Mouse (Mus musculus) kidney, adult 18-20 months (tissue): ENCODE measurements around the gene Tsen2.
A peak's percentile ranks its signal among the peaks of the same experiment; 100 is the strongest.

ENCODE experiments used
- DNase-seq: peaks from one replicate; pipeline ENCODE4 v3.0.0; 2021

Gene Tsen2

DNA sequence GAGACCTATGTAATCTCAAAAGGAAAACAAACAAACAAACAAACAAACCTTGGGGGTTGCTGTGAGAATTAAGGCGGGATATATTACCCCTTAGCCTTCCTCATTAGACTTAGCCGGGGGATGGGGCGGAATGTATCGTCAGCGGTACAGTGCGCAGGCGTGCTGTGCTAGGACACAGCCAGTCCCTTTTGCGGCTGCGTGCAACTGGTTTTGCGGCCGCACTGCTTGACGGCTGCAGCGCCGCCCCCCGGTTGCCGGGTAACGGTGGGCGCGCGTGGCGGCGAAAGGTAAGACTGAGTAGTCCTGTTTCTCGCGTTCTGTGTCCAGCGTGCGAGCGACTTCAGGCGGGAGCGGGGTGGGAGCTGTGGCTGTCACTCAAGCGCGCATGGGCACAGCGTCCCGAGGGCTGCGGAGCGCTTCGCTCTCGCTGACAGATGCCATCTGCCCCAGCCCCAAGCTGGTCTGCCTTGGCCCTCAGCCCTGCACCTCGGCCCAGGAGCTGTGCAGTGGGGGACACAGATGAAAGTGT, at the start of gene Tsen2:
TSS of gene Tsen2 (plus strand) at position 223 of the 529 bp plus-strand sequence.
- peak; percentile 98 for DNase-seq

- DNase-seq, result no peak
These were observed 44.9 kb upstream of the Tsen2 start for GRCm38 (mm10) chr6:115499540-115499939.

GRCm38 (mm10) chr6:115500234-115500633, 44.2 kb upstream of the Tsen2 start:
- no peak for DNase-seq

- DNase-seq, result no peak
These were observed 43.3 kb upstream of the Tsen2 start for GRCm38 (mm10) chr6:115501131-115501530.

DNA sequence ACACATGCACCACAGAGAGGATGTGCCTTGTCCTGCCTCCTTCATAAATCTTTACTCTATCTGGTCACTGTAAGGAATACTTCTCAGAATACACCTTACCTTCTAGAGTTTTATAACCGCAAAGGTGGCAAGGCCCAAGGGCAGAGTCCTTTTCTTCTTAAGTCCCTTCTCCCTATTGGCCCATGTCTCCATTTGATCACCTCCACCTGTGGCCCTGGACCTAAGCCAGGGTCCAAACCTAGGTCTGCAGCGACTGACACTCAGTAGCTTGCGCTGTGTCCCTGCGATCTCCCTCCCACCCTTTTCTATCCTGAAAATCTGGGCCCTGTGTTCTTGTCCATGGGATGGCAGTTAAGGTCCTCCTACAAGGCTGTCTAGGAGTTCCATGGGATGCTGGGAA, 41.4 kb upstream of the Tsen2 start:
- DNase-seq, result no peak

DNA sequence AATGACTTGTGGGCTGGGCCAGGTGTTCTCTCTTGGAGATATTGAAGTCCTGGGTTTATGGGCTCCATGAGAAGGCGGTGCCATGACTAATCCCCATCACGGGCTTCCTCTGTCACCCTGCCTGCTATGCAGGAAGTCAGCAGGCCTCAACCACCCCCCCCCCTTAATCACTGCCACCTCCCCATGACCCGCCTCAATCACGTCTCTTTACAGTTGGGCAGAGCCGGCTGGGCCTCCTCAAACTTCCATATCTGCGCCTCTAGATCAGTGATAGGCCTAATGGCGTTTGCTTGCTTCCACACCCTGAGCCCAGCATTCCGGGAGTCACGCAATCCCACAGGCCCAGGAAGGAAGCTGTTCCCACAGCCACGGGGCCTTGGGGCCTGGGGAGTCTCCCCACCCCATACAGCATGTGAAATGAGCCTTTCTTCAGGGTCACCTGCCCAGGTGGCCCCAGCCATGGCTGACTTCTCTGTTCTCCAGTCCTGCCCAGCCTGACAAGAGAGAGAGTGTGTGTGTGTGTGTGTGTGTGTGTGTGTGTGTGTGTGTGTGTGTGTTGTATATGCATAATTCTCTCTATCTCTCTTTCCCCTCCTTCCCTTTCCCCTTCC, 40.8 kb upstream of the Tsen2 start:
- DNase-seq, result no peak

DNA sequence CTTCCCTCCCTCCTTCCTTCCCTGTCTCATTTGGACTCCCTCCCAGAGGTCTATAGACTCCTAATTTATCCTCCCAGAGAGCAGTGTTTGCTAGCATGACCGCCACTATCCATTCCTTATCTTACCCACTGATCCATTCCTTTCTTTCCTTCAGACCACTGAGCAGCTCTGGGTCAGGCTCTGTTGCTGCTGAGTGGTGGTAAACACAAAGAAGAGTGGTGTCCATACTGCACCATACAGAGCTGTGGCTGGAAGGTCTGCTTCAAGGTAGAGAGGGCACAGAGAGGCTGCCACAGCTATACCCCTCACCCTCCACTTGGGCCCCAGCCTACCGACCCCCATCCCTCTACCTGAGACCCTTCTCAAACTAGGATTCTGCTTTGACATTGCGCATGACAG, 40.3 kb upstream of the Tsen2 start:
- no peak for DNase-seq

DNA sequence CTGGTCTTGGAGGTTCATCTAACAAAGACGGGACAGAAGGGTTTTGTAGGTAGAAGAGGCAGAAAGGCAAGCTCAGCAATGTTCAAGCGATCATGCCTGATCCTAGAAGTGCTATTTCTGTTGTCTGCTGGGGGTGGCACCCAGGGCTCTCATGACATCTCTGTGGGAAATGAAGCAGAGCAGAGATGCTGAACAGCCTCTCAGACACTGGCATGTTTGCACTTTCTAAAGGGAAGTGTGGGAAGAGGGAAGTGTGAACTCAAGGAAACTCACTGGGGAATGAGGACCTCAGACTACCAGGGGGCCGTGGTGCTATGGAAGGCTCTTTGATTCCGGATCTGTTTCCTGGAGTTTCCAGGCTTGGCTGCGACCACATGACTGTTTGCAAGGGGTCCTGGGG, 39.5 kb upstream of the Tsen2 start:
- no peak for DNase-seq

DNA sequence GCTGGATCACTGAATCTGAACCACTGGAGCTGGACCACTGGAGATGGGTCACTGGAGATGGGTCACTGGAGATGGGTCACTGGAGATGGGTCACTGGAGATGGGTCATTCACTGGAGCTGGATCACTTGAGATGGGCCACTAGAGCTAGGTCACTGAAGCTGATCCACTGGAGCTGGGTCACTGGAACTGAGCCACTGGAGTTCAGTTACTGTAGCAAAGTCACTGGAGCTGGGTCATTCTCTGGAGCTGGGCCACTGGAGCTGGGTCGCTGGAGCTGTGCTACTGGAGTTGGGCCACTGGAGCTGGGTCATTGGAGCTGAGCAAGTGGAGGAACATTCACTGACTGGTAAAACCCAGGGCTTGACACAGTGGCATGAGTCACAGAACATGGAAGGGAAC, 38.0 kb upstream of the Tsen2 start:
- DNase-seq, result no peak

GRCm38 (mm10) chr6:115511447-115511846, 33.0 kb upstream of the Tsen2 start:
- no peak for DNase-seq

- DNase-seq, result no peak
These were observed 31.3 kb upstream of the Tsen2 start for GRCm38 (mm10) chr6:115513207-115513606.

GRCm38 (mm10) chr6:115517904-115518303, 26.6 kb upstream of the Tsen2 start:
- DNase-seq, result no peak

DNA sequence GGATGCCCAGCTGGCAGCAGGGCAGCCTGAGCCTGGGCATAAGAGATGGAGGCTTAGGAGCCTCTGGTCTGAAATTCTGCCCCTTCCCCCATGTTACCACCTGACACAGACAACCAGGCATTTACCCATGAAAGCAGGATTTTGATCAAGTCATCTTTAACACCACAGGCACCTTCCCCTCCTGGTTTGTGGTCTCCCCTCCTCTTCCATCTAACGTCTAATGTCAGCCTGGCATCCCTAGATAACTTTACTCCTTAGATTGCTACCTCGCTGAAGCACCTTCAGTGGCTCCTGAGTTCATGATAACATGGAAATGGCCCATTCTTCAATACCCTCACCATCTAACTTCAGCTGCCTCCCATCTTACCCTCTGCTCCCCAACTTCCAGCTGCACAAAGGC, 26.1 kb upstream of the Tsen2 start:
- no peak for DNase-seq

- no peak for DNase-seq
These were observed 25.2 kb upstream of the Tsen2 start for GRCm38 (mm10) chr6:115519275-115519699.

GRCm38 (mm10) chr6:115521923-115522322, 22.5 kb upstream of the Tsen2 start:
- no peak for DNase-seq

DNA sequence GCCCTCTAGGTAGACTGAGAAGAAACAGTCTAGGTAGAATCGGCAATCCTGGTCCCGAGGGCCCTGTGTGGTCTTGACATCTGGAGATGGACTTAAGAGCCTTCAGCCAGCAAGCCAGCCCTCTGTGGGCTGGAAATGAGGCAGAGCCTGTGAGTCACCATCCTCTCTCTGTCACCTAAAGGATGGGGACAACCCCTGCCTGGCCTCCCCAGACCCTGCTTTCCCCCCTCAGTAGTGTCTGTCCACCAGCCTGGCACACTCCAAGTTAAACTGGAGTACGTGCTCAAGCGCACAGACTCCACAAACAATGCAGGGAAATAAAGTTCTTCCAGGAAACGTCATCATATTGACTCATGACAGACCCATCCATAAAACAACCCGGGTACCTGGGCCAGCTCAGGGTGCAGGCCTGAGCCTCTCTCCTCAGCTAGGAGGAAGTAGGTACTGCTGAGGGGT, 21.7 kb upstream of the Tsen2 start:
- peak; percentile 24 for DNase-seq

DNA sequence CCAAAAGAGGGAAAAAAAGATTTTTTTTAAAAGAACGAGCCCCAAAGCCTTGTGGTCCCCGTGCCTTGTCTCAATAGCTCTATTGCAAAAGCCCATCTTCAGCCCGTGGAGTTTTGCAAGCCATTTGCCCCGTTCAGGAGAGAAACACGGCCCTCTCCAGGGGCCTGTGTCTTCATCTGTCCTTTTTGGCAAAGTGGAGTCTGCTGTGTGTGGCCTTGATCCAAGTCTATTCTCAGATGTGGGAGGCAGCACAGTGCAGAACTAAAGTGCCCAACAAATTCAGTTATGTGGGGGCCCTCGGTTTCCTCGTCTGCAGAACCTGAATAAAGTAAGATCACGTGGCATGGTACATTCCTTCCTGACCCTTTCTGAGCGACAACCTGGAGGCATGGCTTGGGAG, 21.3 kb upstream of the Tsen2 start:
- DNase-seq, result peak; percentile 13

DNA sequence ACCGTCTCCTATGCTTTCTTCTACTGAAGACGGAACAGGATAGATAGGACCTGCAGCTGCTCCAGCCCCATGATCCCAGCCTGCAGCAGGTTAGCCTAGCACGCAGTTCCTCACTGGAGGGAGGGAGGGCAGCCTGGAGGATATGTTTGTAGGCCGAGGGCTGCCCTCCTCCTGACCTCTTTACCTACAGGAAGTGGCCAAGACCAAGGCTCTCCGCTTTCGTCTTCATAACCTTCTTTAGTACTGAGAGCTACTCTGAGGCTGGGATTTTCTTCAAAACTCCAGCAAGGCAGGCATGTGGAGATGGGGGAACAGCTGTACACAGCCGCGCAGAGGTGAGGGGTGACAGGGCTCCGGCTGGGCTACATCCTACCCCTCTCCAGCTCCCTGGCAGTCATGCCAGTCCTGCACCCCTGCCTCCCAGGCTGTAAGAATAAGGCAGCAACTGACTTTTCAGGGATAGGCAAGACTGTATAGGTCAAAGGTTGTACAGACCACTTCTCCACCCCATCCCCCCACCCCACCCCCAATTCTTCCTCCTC, 19.9 kb upstream of the Tsen2 start:
- DNase-seq, result no peak

DNA sequence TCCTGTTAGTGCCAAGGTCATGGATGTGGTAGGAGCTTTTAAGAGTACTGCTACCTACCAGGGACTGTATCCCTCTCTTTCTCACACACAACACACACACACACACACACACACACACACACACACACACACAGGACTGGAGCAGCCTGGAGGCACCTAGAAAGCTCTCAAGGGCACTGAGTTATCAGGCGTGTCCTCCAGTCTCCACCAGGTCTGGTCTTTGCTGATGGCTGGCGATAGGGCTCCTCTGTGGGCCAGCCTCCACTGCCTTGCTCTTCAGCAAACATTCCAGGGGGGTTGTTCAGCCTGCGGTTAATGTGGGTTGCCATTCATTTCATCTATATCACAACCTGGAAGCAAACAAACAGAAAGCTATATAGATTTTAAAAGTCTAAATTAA, 17.0 kb upstream of the Tsen2 start:
- DNase-seq, result no peak

DNA sequence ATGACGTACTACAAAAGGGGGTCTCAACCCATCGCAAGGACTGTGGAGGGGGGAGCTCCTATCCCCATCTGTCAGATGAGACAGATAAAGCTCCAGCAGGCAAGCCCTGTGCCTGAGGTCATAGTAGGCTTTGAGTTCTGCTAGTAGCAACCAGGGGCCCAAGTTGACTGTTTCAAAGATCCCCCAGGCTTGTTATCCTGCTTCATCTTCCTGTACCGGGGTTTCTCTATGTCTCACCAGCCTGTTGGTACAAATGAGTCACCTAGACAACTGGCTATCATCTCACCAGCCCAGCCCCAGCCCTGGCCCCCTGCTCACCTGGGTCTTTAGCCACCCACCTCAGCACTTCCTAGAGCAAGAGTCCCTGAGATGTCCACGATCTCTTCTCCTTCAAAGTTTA, 16.1 kb upstream of the Tsen2 start:
- no peak for DNase-seq

DNA sequence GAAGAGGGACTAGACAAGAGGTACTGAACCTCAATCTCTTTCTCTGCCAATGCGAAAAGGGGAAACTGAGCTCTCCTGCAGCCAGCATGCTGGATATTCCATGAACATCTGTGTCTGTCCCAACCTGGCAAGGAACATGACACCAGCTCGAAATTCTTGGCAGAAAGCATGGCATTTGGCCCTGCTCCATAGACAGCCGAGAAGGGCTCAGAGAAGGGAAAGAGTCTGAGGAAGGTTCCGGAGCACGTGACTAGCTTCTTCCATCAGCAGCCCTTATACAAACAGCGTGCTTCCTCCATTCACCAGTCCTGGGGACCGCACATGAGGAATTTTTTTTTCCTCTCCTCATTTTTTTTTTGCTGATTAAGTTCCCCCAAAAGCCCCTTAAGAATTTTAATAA, 9.8 kb upstream of the Tsen2 start:
- DNase-seq, result peak; percentile 20

DNA sequence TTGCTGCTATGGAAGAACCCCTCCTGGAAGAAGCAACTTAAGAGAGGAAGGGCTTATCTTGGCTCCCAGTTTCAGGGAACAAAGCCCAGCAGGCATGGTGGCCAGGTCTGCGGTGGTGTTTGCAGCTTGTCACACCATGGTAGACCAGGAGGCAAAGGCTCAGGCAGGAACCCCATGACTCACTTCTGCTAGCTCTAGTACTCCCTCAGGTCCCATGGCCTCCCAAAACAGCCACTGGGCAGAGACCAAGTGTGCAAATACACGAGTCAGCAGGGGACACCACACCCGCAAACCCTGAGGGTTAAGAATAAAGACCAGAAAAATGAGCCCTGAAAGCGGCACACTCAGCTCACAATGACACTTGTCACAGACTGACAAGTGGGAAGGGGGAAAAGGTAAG, 8.3 kb upstream of the Tsen2 start:
- DNase-seq, result no peak

DNA sequence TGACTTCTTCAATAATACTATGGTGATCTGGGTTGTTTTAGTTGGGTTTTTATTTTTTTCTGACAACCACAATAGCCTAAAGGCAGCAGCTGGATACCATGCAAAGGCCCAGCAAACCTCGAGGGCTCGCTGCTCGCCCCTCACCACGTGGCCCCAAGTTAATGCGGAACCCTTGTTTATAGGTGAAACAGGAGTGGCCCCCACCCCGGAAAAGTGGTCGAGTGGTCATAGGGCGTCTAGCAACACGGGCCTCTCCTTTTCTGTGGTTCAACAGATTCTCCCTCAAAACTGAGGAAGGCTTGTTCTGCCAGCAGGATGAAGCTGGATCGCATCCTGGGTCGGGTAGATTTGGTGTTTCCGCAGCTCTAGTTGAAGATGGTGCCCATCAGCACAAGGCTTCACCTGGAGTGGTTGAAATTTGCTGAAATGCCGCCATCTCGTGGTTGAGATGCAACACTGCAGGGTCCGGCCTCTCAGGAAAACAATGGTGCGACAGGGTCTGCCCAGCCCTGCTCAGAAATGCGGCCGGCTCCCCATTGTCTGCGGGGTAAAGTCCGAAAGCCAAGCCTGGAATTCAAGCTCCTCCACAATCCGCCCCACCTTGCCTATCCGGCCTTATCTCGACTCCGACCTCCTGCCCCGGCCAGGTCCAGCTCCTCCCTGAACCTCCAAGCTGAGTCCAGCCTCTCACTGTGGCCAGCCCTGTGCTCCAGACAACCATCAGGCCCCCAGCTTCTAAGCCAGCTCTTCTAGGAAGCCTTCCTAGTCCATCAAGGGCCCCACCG, 5.6 kb upstream of the Tsen2 start:
- DNase-seq, result peak; percentile 82

GRCm38 (mm10) chr6:115541676-115542275, 2.7 kb upstream of the Tsen2 start:
- DNase-seq, result no peak
